Mouse (Mus musculus): Measurements from ENCODE around the gene Clip3.

The Clip3 gene

GRCm38 (mm10) chr7:30326427-30326826 lies 34.9 kb downstream of the Clip3 start:
- no peak for DNase-seq (ENCODE audit: extremely low spot score)

GRCm38 (mm10) chr7:30327140-30327539 lies 35.6 kb downstream of the Clip3 start:
- DNase-seq (ENCODE audit: extremely low spot score), result no peak

- DNase-seq (ENCODE audit: extremely low spot score), result no peak
Observed at GRCm38 (mm10) chr7:30328379-30328778, 36.9 kb downstream of the Clip3 start.

GRCm38 (mm10) chr7:30331887-30332286 lies 40.4 kb downstream of the Clip3 start:
- DNase-seq (ENCODE audit: extremely low spot score), result peak; percentile 82

- DNase-seq (ENCODE audit: extremely low spot score), result no peak
Observed at GRCm38 (mm10) chr7:30332622-30333259, 41.2 kb downstream of the Clip3 start.

- no peak for DNase-seq (ENCODE audit: extremely low spot score)
Observed at GRCm38 (mm10) chr7:30333436-30333835, 41.9 kb downstream of the Clip3 start.

- no peak for DNase-seq (ENCODE audit: extremely low spot score)
Observed at GRCm38 (mm10) chr7:30334563-30334962, 43.0 kb downstream of the Clip3 start.

GRCm38 (mm10) chr7:30335688-30336087 lies 44.2 kb downstream of the Clip3 start:
- DNase-seq (ENCODE audit: extremely low spot score), result no peak

- peak; percentile 81 for DNase-seq (ENCODE audit: extremely low spot score)
Observed at GRCm38 (mm10) chr7:30336384-30336783, 44.9 kb downstream of the Clip3 start.

GRCm38 (mm10) chr7:30339432-30340109 lies 48.0 kb downstream of the Clip3 start:
- DNase-seq (ENCODE audit: extremely low spot score), result no peak

- DNase-seq (ENCODE audit: extremely low spot score), result peak; percentile 63
Observed at GRCm38 (mm10) chr7:30346635-30347379, 55.3 kb downstream of the Clip3 start.

GRCm38 (mm10) chr7:30347828-30348227 lies 56.3 kb downstream of the Clip3 start:
- peak; percentile 71 for DNase-seq (ENCODE audit: extremely low spot score)

GRCm38 (mm10) chr7:30353279-30353822 lies 61.8 kb downstream of the Clip3 start:
- DNase-seq (ENCODE audit: extremely low spot score), result peak; percentile 67

- DNase-seq (ENCODE audit: extremely low spot score), result no peak
Observed at GRCm38 (mm10) chr7:30354059-30354458, 62.5 kb downstream of the Clip3 start.

All from embryo, embryonic 9.5 days (tissue).